Mouse (Mus musculus) lung, adult 18-20 months (tissue): Measurements from ENCODE around the gene Vmn2r14.
"Not testable (repeated sequence)": the region's sequence is repeated elsewhere in the genome, so short reads cannot be mapped to it uniquely, and the experiment has no call there.

ENCODE experiments used
- DNase-seq, 2 experiments: peaks; one replicate each; pipeline ENCODE4 v3.0.0; 2022; ENCODE audit warnings: mixed read lengths in 2 of 2

Vmn2r14 gene

DNA sequence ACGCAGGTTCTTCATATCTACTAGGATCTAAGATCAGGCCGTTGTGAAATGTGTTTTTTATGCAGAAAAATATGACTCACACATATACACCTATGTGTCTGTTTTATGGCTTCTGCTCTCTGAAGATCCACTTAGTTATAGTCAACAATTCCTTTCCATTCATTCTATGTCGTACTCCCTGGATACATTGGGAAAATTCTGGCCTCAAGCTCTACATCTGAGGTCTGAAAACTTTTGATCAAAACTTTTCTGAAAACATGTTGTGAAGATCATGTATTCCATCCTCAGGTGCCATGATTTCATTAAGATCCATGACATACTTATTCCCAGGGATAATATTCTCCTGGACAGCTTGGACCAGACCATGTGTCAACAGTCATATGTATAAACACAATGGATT, at the start of gene Vmn2r14:
TSS of gene Vmn2r14 (minus strand) at position 101 of the 400 bp plus-strand sequence.
- DNase-seq, result no peak

DNA sequence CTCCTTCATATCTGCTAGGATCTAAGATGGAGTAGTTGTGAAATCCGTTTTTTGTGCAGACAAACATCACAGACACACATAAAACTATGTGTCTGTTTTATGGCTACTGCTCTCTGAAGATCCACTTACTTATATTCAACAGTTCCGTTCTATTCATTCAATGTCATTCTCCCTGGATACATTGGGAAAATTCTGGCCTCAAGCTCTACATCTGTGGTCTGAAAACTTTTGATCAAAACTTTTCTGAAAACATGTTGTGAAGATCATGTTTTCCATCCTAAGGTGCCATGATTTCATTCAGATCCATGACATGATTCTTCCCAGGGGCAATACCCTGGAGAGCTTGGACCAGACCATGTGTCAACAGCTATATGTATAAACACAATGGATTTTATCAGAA, 32.4 kb downstream of the Vmn2r14 start, which contains the start of gene Vmn2r13:
TSS of gene Vmn2r13 (minus strand) at position 101 of the 400 bp plus-strand sequence.
- DNase-seq, result not testable (repeated sequence)

DNA sequence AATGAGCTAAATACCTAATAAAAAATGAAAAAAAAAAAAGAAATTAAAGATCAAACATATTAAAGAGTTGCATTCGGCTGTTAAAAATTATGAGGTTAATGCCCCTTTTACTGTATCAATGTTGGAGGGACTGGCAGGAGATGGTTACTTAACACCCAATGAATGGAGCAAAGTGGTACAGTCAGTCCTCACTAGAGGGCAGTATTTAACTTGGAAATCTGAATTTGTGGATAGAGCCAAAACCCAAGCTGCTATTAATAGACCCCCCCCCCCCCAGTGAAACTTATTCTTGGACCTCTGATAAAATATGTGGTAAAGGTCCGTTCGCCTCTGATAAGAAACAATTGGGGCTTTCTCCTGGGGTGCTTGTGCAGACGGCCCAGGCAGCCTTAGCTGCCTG, 57.7 kb downstream of the Vmn2r14 start:
- DNase-seq, result not testable (repeated sequence)
